Mouse (Mus musculus) lung, embryonic 16.5 days (tissue): ENCODE results near the gene Sphk2. TPM values are rescaled to one million over a fixed set of nuclear protein-coding genes. Genes with fewer than 3 reads are reported as not detected.
A peak's percentile ranks its signal among the peaks of the same experiment; 100 is the strongest.
"Not testable (repeated sequence)": the region's sequence is repeated elsewhere in the genome, so short reads cannot be mapped to it uniquely, and the experiment has no call there.

Source experiments
- ATAC-seq: fragments of 200-750 bp; cut with Nextera tagmentation; 2 replicates; pipeline ENCODE4 v1.8.0; 2017; ENCODE audit warnings: low read depth, mild to moderate bottlenecking, moderate library complexity
- H3K27ac ChIP-seq: fragments of 300-500 bp; sonication (generic); 2 replicates; pipeline ENCODE4 v1.5.1; 2014; ENCODE audit warnings: mild to moderate bottlenecking, control low read depth, low read length
- H3K27me3 ChIP-seq: fragments of 300-500 bp; sonication (generic); 2 replicates; pipeline ENCODE4 v1.6.1; 2014; ENCODE audit warnings: low read depth, low read length, mixed read lengths; ENCODE audit not compliant: control insufficient read depth, insufficient read depth
- H3K36me3 ChIP-seq: fragments of 300-500 bp; sonication (generic); 2 replicates; pipeline ENCODE4 v1.6.1; 2014; ENCODE audit warnings: low read length; ENCODE audit not compliant: control insufficient read depth, insufficient read depth
- H3K4me1 ChIP-seq: fragments of 300-500 bp; sonication (generic); replicated peaks from 2 replicates; pipeline ENCODE4 v1.6.1; 2014; ENCODE audit warnings: low read length, mixed read lengths; ENCODE audit not compliant: control insufficient read depth, insufficient read depth
- H3K4me2 ChIP-seq: fragments of 300-500 bp; sonication (generic); 2 replicates; pipeline ENCODE4 v1.6.1; 2014; ENCODE audit warnings: low read depth, low read length, control low read depth
- H3K4me3 ChIP-seq: fragments of 300-500 bp; sonication (generic); 2 replicates; pipeline ENCODE4 v1.5.1; 2014; ENCODE audit warnings: mild to moderate bottlenecking, low read length, control low read depth
- H3K9ac ChIP-seq: fragments of 300-500 bp; sonication (generic); 2 replicates; pipeline ENCODE4 v1.6.1; 2014; ENCODE audit warnings: low read length, control low read depth
- H3K9me3 ChIP-seq: fragments of 300-500 bp; sonication (generic); 2 replicates; pipeline ENCODE4 v1.6.1; 2016; ENCODE audit warnings: low read length; ENCODE audit not compliant: control insufficient read depth
- WGBS: fragments of 180-500 bp; shearing (Covaris S2); extraction: QIAGEN DNeasy Blood & Tissue Kit; methylation state at CpG from one replicate; pipeline ENCODE4 v1.1.7; 2014; 5-methylcytosine and 5-hydroxymethylcytosine counted together
- polyA plus RNA-seq: library from polyadenylated mRNA; unstranded; fragments of >200 nt; fragmentation: Nextera tagmentation; extraction: Ambion mirVana; gene quantifications from 2 replicates; pipeline ENCODE4 v1.2.1, GENCODE M21; 2015

The Sphk2 gene
- polyA plus RNA-seq, 1 experiment from 2014 or later = 28.9 TPM

- H3K9ac ChIP-seq = peak overlapping the region; percentile 24; the same call in 1 of the 2 replicates
- 32% methylated on average over 13 of the region's 13 CpGs for WGBS
- no peak overlapping the region for H3K4me3 ChIP-seq
- no peaks in the 10 kb centered on the region for H3K9me3 ChIP-seq
- peak; percentile 66; the same call in 1 of the 2 replicates for ATAC-seq
- 0 out of 2 replicates have a peak overlapping the region, but pooled peaks have one; percentile 0 for H3K4me2 ChIP-seq
- peaks cover 9% of the 10 kb centered on the region for H3K4me1 ChIP-seq
- no peaks in the 10 kb centered on the region for H3K36me3 ChIP-seq
- H3K27ac ChIP-seq = no peak overlapping the region
- H3K27me3 ChIP-seq = no peaks in the 10 kb centered on the region
Observed at GRCm38 (mm10) chr7:45665303-45666138, 52.3 kb downstream of the Sphk2 start.

- not testable (repeated sequence) for H3K9me3 ChIP-seq, H3K27me3 ChIP-seq, H3K4me1 ChIP-seq, H3K4me3 ChIP-seq, H3K9ac ChIP-seq, H3K27ac ChIP-seq, ATAC-seq, H3K36me3 ChIP-seq, H3K4me2 ChIP-seq
- 89% methylated on average over 6 of the region's 6 CpGs for WGBS
Observed at GRCm38 (mm10) chr7:45661702-45662101, 56.1 kb downstream of the Sphk2 start.

DNA sequence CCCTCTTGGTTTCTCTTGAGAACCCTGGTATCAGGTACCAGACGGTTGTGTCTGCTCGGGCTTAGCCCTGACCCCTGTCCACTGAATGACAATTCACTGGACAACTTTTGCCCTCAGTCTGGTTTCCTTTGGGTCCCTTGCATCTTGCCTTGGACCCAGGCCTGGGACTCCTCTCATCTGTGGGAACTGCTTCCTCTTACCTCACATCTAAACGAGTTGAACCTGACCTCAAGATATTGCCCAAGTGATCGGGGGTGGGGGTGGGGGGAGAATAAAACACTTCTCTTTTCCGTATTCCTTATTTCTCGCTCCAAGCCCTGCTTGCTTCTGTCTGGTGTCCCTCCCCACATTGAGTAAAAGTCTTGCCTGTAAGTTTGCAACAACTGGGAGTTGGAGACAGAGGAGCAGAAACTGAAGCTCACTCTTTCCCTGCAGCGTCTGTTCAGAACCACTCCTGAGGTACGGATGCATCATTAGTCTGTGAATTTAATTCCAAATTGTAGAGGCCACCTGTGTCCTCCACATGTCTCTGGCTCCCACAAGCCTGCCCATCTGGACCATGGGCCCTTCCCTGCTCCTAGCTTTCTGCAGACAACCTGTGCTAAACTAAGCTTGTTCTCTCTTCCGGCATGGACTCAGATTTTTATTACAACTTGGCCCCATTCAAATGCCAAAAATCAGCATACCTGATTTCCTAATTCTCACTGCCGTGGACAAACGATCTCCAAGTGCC is 56.9 kb downstream of the Sphk2 start:
- H3K9me3 ChIP-seq = no peaks in the 10 kb centered on the region; the same call in 1 of the 2 replicates
- H3K4me3 ChIP-seq = no peak overlapping the region
- 77% methylated on average over 11 of the region's 11 CpGs for WGBS
- peaks cover 9% of the 10 kb centered on the region for H3K4me1 ChIP-seq
- H3K27me3 ChIP-seq = no peaks in the 10 kb centered on the region
- no peak for ATAC-seq
- H3K9ac ChIP-seq = no peak overlapping the region
- no peak overlapping the region for H3K27ac ChIP-seq
- H3K4me2 ChIP-seq = no peak overlapping the region
- H3K36me3 ChIP-seq = no peaks in the 10 kb centered on the region

Other genes with a start within 250 kb of the Sphk2 start
- 0.39 and 0.57 TPM in 2 replicates for gene Tulp2, start 236.1 kb downstream of the Sphk2 start, polyA plus RNA-seq
- not detected in 2 replicates for gene Gm45808, start 231.2 kb downstream of the Sphk2 start, polyA plus RNA-seq
- gene Dhdh, start 229.2 kb downstream of the Sphk2 start, polyA plus RNA-seq = 3.6 and 3.7 TPM in 2 replicates
- gene Nucb1, start 207.6 kb downstream of the Sphk2 start, polyA plus RNA-seq = 254 and 266 TPM in 2 replicates
- gene Ppp1r15a, start 191.7 kb downstream of the Sphk2 start, polyA plus RNA-seq = 22.4 and 29.0 TPM in 2 replicates
- gene Plekha4, start 191.7 kb downstream of the Sphk2 start, polyA plus RNA-seq = 2.3 and 3.4 TPM in 2 replicates
- gene Hsd17b14, start 163.1 kb downstream of the Sphk2 start, polyA plus RNA-seq = 0.72 and 0.84 TPM in 2 replicates
- gene Bcat2, start 147.8 kb downstream of the Sphk2 start, polyA plus RNA-seq = 59.5 and 60.0 TPM in 2 replicates
- gene Fgf21, start 102.5 kb downstream of the Sphk2 start, polyA plus RNA-seq = 0.16 and 0.91 TPM in 2 replicates
- gene Fut1, start 100.7 kb downstream of the Sphk2 start, polyA plus RNA-seq = 0.26 and 0.70 TPM in 2 replicates
- gene Izumo1, start 96.2 kb downstream of the Sphk2 start, polyA plus RNA-seq = 0.16 and 0.21 TPM in 2 replicates
- gene Rasip1, start 90.5 kb downstream of the Sphk2 start, polyA plus RNA-seq = 16.1 and 16.4 TPM in 2 replicates
- 10.6 and 11.5 TPM in 2 replicates for gene Mamstr, start 78.0 kb downstream of the Sphk2 start, polyA plus RNA-seq
- gene Fut2, start 51.6 kb downstream of the Sphk2 start, polyA plus RNA-seq = 0.60 and 0.70 TPM in 2 replicates
- 0.95 and 1.8 TPM in 2 replicates for gene Ntn5, start 34.0 kb downstream of the Sphk2 start, polyA plus RNA-seq
- 0.74 and 0.84 TPM in 2 replicates for gene Sec1, start 23.6 kb downstream of the Sphk2 start, polyA plus RNA-seq
- 2.3 and 3.3 TPM in 2 replicates for gene Car11, start 18.2 kb downstream of the Sphk2 start, polyA plus RNA-seq
- gene Dbp, start 12.9 kb downstream of the Sphk2 start, polyA plus RNA-seq = 1.5 and 1.7 TPM in 2 replicates
- 984 and 1,005 TPM in 2 replicates for gene Rpl18, start 2.5 kb downstream of the Sphk2 start, polyA plus RNA-seq
- gene Fam83e, start 3.2 kb upstream of the Sphk2 start, polyA plus RNA-seq = 2.0 and 2.1 TPM in 2 replicates
- not detected in 2 replicates for gene Spaca4, start 7.8 kb upstream of the Sphk2 start, polyA plus RNA-seq
- 0.72 and 1.0 TPM in 2 replicates for gene Lmtk3, start 65.7 kb upstream of the Sphk2 start, polyA plus RNA-seq
- gene Sult2b1, start 66.7 kb upstream of the Sphk2 start, polyA plus RNA-seq = 6.6 and 7.9 TPM in 2 replicates
- gene Cyth2, start 96.6 kb upstream of the Sphk2 start, polyA plus RNA-seq = 108 and 112 TPM in 2 replicates
- 0.68 and 1.3 TPM in 2 replicates for gene Kcnj14, start 106.8 kb upstream of the Sphk2 start, polyA plus RNA-seq
- 50.0 and 51.4 TPM in 2 replicates for gene Grwd1, start 112.9 kb upstream of the Sphk2 start, polyA plus RNA-seq
- gene Kdelr1, start 154.8 kb upstream of the Sphk2 start, polyA plus RNA-seq = 76.6 and 76.7 TPM in 2 replicates
- gene Grin2d, start 160.4 kb upstream of the Sphk2 start, polyA plus RNA-seq = 0.34 and 0.40 TPM in 2 replicates
- 0.26 and 1.9 TPM in 2 replicates for gene Syngr4, start 178.7 kb upstream of the Sphk2 start, polyA plus RNA-seq
- gene Tmem143, start 178.9 kb upstream of the Sphk2 start, polyA plus RNA-seq = 4.6 and 5.6 TPM in 2 replicates
- gene Emp3, start 203.4 kb upstream of the Sphk2 start, polyA plus RNA-seq = 177 and 189 TPM in 2 replicates
- 9.6 and 11.3 TPM in 2 replicates for gene Ccdc114, start 206.1 kb upstream of the Sphk2 start, polyA plus RNA-seq